Mouse (Mus musculus): ENCODE data around the gene Ing5. TPM values are rescaled to one million over a fixed set of nuclear protein-coding genes. Genes with fewer than 3 reads are reported as not detected.

The Ing5 gene
- total RNA-seq, 2 experiments from 2014 or later, result 12.9 to 13.8 TPM

Other genes starting within 250 kb of the Ing5 start
- 100 to 1,000 TPM; 397 to 399 TPM for gene Stk25, start 145.3 kb upstream of the Ing5 start, total RNA-seq (2021)
- gene Bok, start 118.3 kb upstream of the Ing5 start, total RNA-seq (2021), result 10 to 100 TPM; 64.5 to 79.7 TPM
- gene Atg4b, start 52.5 kb upstream of the Ing5 start, total RNA-seq (2021), result 10 to 100 TPM; 79.8 to 84.8 TPM
- gene Thap4, start 49.1 kb upstream of the Ing5 start, total RNA-seq (2021), result 10 to 100 TPM; 34.2 to 34.3 TPM
- gene Dtymk, start 2.0 kb upstream of the Ing5 start, total RNA-seq (2021), result 10 to 100 TPM; 57.5 to 65.4 TPM
- gene D2hgdh, start 20.9 kb downstream of the Ing5 start, total RNA-seq (2021), result 10 to 100 TPM; 16.1 to 18.5 TPM
- gene Gal3st2, start 57.3 kb downstream of the Ing5 start, total RNA-seq (2021), result under 1 TPM; 0.40 to 0.46 TPM
- gene Gal3st2b, start 114.3 kb downstream of the Ing5 start, total RNA-seq (2021), result under 1 TPM in 1 of 2 experiments, not detected in 1; 0.57 TPM
- under 1 TPM; 0.08 to 0.10 TPM for gene Gal3st2c, start 186.5 kb downstream of the Ing5 start, total RNA-seq (2021)
- gene Neu4, start 216.5 kb downstream of the Ing5 start, total RNA-seq (2021), result 10 to 100 TPM; 10.4 to 12.3 TPM
- not detected for gene Pdcd1, start 248.6 kb downstream of the Ing5 start, total RNA-seq (2021)